Mouse (Mus musculus): ENCODE measurements around the gene Sqstm1. TPM values are rescaled to one million over a fixed set of nuclear protein-coding genes. Genes with fewer than 3 reads are reported as not detected.

Gene Sqstm1
- polyA plus RNA-seq, 1 experiment from 2014 or later, result 239 TPM

- Histone ChIP-seq H3K4me3 (ENCODE audit: low read depth, low read length) (no peak overlapping the region), H3K27me3 (replicated peaks; ENCODE audit: control insufficient read depth, insufficient read depth, low read length) (no peaks in the 10 kb centered on the region), H3K4me1 (ENCODE audit: control insufficient read depth, insufficient read depth, low read length) (no peaks in the 10 kb centered on the region), H3K36me3 (ENCODE audit: control insufficient read depth, insufficient read depth, low read length) (no peaks in the 10 kb centered on the region), H3K4me2 (ENCODE audit: low read depth, low read length) (no peak overlapping the region), H3K9ac (ENCODE audit: low read depth, low read length) (no peak overlapping the region), H3K9me3 (ENCODE audit: control insufficient read depth, low read length) (0 out of 2 replicates have a peak, but pooled peaks cover 2% of the 10 kb centered on the region), H3K27ac (replicated peaks; ENCODE audit: low read depth, low read length) (no peak overlapping the region)
- DNase-seq (ENCODE audit: low spot score) (no peak), ATAC-seq (ENCODE audit: low read depth) (no peak)
- 67% methylated on average over 5 of the region's 5 CpGs for WGBS
Observed at GRCm38 (mm10) chr11:50245269-50245668, 34.6 kb upstream of the Sqstm1 start.

DNA sequence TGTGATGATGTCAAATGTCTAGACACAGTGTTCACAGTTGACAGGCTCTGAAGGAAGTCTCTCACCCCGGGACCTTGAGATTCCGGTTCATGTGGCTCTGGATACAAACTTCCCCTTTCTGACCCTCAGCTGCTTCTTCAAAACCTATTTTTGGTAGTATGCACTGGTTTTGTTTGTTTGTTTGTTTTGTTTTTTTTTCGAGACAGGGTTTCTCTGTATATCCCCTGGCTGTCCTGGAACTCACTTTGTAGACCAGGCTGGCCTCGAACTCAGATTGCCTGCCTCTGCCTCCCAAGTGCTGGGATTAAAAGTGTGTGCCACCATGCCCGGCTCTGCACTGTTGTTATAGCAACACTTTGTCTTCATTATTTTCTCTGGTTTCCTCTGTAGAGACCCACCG lies 33.3 kb upstream of the Sqstm1 start:
- 80% methylated on average over 6 of the region's 6 CpGs for WGBS
- H3K4me2 ChIP-seq (ENCODE audit: low read depth, low read length), result no peak overlapping the region
- ATAC-seq (ENCODE audit: low read depth), result no peak
- H3K27me3 ChIP-seq (replicated peaks; ENCODE audit: control insufficient read depth, insufficient read depth, low read length), result no peaks in the 10 kb centered on the region
- H3K27ac ChIP-seq (replicated peaks; ENCODE audit: low read depth, low read length), result no peak overlapping the region
- no peak overlapping the region for H3K9ac ChIP-seq (ENCODE audit: low read depth, low read length)
- H3K9me3 ChIP-seq (ENCODE audit: control insufficient read depth, low read length), result 0 out of 2 replicates have a peak, but pooled peaks cover 2% of the 10 kb centered on the region
- DNase-seq (ENCODE audit: low spot score), result no peak
- H3K4me1 ChIP-seq (ENCODE audit: control insufficient read depth, insufficient read depth, low read length), result no peaks in the 10 kb centered on the region
- H3K4me3 ChIP-seq (ENCODE audit: low read depth, low read length), result no peak overlapping the region
- H3K36me3 ChIP-seq (ENCODE audit: control insufficient read depth, insufficient read depth, low read length), result no peaks in the 10 kb centered on the region

- 81% methylated on average over 7 of the region's 7 CpGs for WGBS
- DNase-seq (ENCODE audit: low spot score) (no peak), ATAC-seq (ENCODE audit: low read depth) (no peak)
- H3K27ac ChIP-seq (replicated peaks; ENCODE audit: low read depth, low read length), result no peak overlapping the region
- peaks cover 21% of the 10 kb centered on the region for H3K27me3 ChIP-seq (replicated peaks; ENCODE audit: control insufficient read depth, insufficient read depth, low read length)
- no peaks in the 10 kb centered on the region for H3K9me3 ChIP-seq (ENCODE audit: control insufficient read depth, low read length)
- peaks cover 7% of the 10 kb centered on the region for H3K4me1 ChIP-seq (ENCODE audit: control insufficient read depth, insufficient read depth, low read length)
- H3K4me2 ChIP-seq (ENCODE audit: low read depth, low read length), result no peak overlapping the region
- H3K9ac ChIP-seq (ENCODE audit: low read depth, low read length), result no peak overlapping the region
- no peak overlapping the region for H3K4me3 ChIP-seq (ENCODE audit: low read depth, low read length)
- no peaks in the 10 kb centered on the region for H3K36me3 ChIP-seq (ENCODE audit: control insufficient read depth, insufficient read depth, low read length)
Observed at GRCm38 (mm10) chr11:50240235-50240911, 29.7 kb upstream of the Sqstm1 start.

DNA sequence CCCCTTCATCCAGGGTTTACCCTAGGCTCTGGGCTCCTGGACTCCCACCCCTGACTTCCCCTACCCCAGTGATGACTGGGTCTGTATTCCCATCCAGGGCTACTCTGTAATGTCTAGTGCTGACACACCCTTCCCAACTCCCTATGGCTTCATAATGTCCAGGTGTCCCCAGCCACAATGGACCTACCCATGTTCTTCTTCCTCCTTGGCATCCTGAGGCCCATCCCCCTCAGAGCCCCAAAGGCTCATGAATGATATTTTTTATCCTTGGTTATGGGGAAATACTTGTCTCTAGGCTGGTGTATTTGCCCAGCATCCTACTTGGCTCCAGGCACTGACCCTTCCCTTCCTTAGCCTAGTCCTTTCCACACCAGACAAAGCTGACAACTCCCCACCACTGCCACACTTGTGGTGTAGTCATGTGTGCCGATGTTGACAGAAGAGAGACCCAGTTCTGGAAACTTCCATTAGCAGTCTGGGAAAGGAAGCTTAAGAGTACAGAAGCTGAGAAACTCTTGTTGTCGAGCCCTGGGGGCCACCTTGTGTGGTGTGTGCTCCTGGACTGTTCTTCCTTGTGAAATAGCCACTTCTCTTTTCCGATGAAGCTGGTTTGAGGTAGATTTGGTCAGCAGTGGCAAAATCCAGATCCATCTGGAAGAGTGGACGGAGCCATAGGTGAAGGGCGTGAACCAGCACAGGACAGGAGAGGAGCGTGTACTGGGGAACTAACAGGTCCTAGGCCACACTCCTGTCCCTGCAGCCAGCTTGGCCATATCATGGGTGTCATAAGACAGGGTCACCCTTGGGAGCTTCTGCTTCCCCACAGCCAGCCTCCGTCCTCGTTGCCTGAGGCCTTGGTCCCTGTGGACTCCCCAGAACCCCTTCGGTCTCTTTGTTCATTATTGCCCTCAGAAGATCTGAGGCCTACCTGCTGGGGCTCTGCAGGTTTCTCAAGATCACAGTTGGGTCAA lies 28.5 kb upstream of the Sqstm1 start:
- Histone ChIP-seq H3K4me1 (ENCODE audit: control insufficient read depth, insufficient read depth, low read length) (peaks cover 7% of the 10 kb centered on the region), H3K9me3 (ENCODE audit: control insufficient read depth, low read length) (no peaks in the 10 kb centered on the region), H3K9ac (ENCODE audit: low read depth, low read length) (no peak overlapping the region), H3K4me2 (ENCODE audit: low read depth, low read length) (no peak overlapping the region), H3K27ac (replicated peaks; ENCODE audit: low read depth, low read length) (no peak overlapping the region), H3K36me3 (ENCODE audit: control insufficient read depth, insufficient read depth, low read length) (peaks cover 10% of the 10 kb centered on the region), H3K27me3 (replicated peaks; ENCODE audit: control insufficient read depth, insufficient read depth, low read length) (peaks cover 21% of the 10 kb centered on the region), H3K4me3 (ENCODE audit: low read depth, low read length) (no peak overlapping the region)
- WGBS, result 93% methylated on average over 9 of the region's 9 CpGs
- DNase-seq (ENCODE audit: low spot score) (no peak), ATAC-seq (ENCODE audit: low read depth) (no peak)

- H3K36me3 ChIP-seq (ENCODE audit: control insufficient read depth, insufficient read depth, low read length), result peaks cover 18% of the 10 kb centered on the region
- peaks cover 21% of the 10 kb centered on the region for H3K27me3 ChIP-seq (replicated peaks; ENCODE audit: control insufficient read depth, insufficient read depth, low read length)
- DNase-seq (ENCODE audit: low spot score) (no peak), ATAC-seq (ENCODE audit: low read depth) (no peak)
- no peak within 1 kb of the TSS for H3K27ac ChIP-seq (replicated peaks; ENCODE audit: low read depth, low read length)
- H3K4me2 ChIP-seq (ENCODE audit: low read depth, low read length), result peak within 1 kb of the TSS; percentile 98
- H3K9ac ChIP-seq (ENCODE audit: low read depth, low read length), result no peak within 1 kb of the TSS; the same call in 1 of the 2 replicates
- H3K4me3 ChIP-seq (ENCODE audit: low read depth, low read length), result peak within 1 kb of the TSS; percentile 64
- H3K9me3 ChIP-seq (ENCODE audit: control insufficient read depth, low read length), result no peaks in the 10 kb centered on the region
- WGBS, result 51% methylated on average over 9 of the region's 10 CpGs
- H3K4me1 ChIP-seq (ENCODE audit: control insufficient read depth, insufficient read depth, low read length), result peaks cover 7% of the 10 kb centered on the region
Observed at GRCm38 (mm10) chr11:50238324-50238723, 27.7 kb upstream of the Sqstm1 start, which contains the start of gene Ltc4s. Gene Ltc4s (minus strand): TSS chr11:50238616.

DNA sequence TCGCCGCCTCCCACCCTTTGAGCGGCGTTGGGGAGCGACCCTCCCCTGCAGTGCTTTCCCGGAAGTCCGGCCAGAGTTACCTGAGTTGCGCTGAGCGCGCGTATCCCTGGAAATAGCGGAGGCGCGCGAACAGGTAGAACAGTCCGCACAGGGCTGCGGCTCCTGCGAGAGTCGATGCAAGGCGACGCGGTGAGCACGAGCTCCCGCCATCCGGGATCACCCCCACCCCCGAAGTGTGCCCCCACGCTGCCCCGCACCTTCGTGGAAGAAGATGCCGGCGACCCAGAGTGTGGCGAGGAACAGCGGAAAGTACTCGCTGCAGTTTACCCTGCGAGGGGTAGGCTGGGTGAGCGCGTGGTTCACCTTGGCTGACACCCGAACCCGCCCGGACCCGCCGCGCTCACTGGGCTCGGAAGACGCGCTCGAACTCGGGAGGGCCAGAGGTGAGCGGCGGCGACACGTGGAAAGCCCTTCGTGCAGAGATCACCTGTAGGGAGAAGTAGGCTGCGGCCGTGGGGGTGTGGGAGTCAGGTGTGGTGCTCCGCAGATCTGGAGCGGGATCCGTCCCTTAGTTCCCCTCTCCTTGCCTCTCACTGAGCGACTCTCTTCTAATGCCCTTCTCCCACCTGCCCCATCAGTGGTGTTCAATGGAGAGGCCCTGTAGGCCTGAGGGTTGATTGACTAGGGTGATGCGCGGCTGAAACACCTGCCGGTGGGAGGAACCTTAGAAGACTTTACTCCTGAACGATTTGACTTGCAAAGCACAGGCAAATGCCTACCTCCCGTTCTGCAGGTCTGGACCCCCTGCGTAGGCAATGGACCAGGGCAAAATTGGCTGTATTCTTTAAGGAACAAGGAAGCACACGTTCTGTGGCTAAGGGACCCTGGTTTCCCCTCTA lies 26.6 kb upstream of the Sqstm1 start:
- H3K4me1 ChIP-seq (ENCODE audit: control insufficient read depth, insufficient read depth, low read length), result peaks cover 7% of the 10 kb centered on the region
- peaks cover 21% of the 10 kb centered on the region for H3K27me3 ChIP-seq (replicated peaks; ENCODE audit: control insufficient read depth, insufficient read depth, low read length)
- peak overlapping the region; percentile 69 for H3K9ac ChIP-seq (ENCODE audit: low read depth, low read length)
- ATAC-seq (ENCODE audit: low read depth) (peak; percentile 38; the same call in 1 of the 2 replicates), DNase-seq (ENCODE audit: low spot score) (no peak)
- peaks cover 30% of the 10 kb centered on the region for H3K36me3 ChIP-seq (ENCODE audit: control insufficient read depth, insufficient read depth, low read length)
- no peak overlapping the region for H3K27ac ChIP-seq (replicated peaks; ENCODE audit: low read depth, low read length)
- 1% methylated on average over 35 of the region's 66 CpGs for WGBS
- H3K4me2 ChIP-seq (ENCODE audit: low read depth, low read length), result peak overlapping the region; percentile 98
- H3K9me3 ChIP-seq (ENCODE audit: control insufficient read depth, low read length), result no peaks in the 10 kb centered on the region
- peak overlapping the region; percentile 64 for H3K4me3 ChIP-seq (ENCODE audit: low read depth, low read length)

GRCm38 (mm10) chr11:50236540-50236936 lies 25.9 kb upstream of the Sqstm1 start:
- H3K36me3 ChIP-seq (ENCODE audit: control insufficient read depth, insufficient read depth, low read length), result peaks cover 36% of the 10 kb centered on the region
- 5% methylated on average over 16 of the region's 27 CpGs for WGBS
- peak overlapping the region; percentile 98 for H3K4me2 ChIP-seq (ENCODE audit: low read depth, low read length)
- peak overlapping the region; percentile 64 for H3K4me3 ChIP-seq (ENCODE audit: low read depth, low read length)
- peak; percentile 92 for ATAC-seq (ENCODE audit: low read depth)
- peak; percentile 94 for DNase-seq (ENCODE audit: low spot score)
- H3K27ac ChIP-seq (replicated peaks; ENCODE audit: low read depth, low read length), result no peak overlapping the region
- H3K9ac ChIP-seq (ENCODE audit: low read depth, low read length), result peak overlapping the region; percentile 69
- H3K9me3 ChIP-seq (ENCODE audit: control insufficient read depth, low read length), result no peaks in the 10 kb centered on the region
- H3K27me3 ChIP-seq (replicated peaks; ENCODE audit: control insufficient read depth, insufficient read depth, low read length), result peaks cover 21% of the 10 kb centered on the region
- H3K4me1 ChIP-seq (ENCODE audit: control insufficient read depth, insufficient read depth, low read length), result peaks cover 7% of the 10 kb centered on the region

DNA sequence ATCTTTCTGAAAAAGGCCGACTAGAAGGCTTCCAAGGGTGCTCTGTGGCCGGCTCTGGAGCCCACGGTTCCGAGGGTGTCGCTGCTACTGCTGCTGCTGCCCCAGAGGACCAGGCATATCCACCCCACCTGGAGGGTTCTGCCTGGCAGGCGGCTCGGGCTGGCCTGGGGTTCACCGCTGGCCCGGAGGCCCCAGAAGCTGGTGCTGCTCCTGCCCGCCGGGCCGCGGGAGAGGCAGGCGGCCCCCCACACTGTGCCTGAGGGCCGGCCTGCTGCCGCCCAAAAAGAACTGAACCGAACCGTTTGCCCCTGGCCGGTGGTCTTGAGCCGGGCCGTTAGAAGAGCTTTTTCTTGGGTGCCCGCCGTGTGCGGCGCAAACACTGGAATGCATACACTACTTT lies 24.0 kb upstream of the Sqstm1 start:
- Histone ChIP-seq H3K9me3 (ENCODE audit: control insufficient read depth, low read length) (no peaks in the 10 kb centered on the region), H3K4me3 (ENCODE audit: low read depth, low read length) (no peak overlapping the region), H3K9ac (ENCODE audit: low read depth, low read length) (no peak overlapping the region), H3K27me3 (replicated peaks; ENCODE audit: control insufficient read depth, insufficient read depth, low read length) (peaks cover 21% of the 10 kb centered on the region), H3K27ac (replicated peaks; ENCODE audit: low read depth, low read length) (no peak overlapping the region), H3K36me3 (ENCODE audit: control insufficient read depth, insufficient read depth, low read length) (peaks cover 42% of the 10 kb centered on the region), H3K4me2 (ENCODE audit: low read depth, low read length) (no peak overlapping the region), H3K4me1 (ENCODE audit: control insufficient read depth, insufficient read depth, low read length) (peaks cover 11% of the 10 kb centered on the region)
- DNase-seq (ENCODE audit: low spot score) (no peak), ATAC-seq (ENCODE audit: low read depth) (no peak)
- WGBS, result 95% methylated on average over 21 of the region's 25 CpGs
